Mouse (Mus musculus) kidney, embryonic 15.5 days (tissue): ENCODE data around the gene Abcg8. TPM values are rescaled to one million over a fixed set of nuclear protein-coding genes. Genes with fewer than 3 reads are reported as not detected.

Experiments used
- ATAC-seq: fragments of 200-750 bp; cut with Nextera tagmentation; replicated peaks from 2 replicates; pipeline ENCODE4 v1.8.0; 2017; ENCODE audit warnings: moderate TSS enrichment; ENCODE audit not compliant: low FRiP score
- H3K27ac ChIP-seq: fragments of 300-500 bp; sonication (generic); 2 replicates; pipeline ENCODE4 v1.5.1; 2015; ENCODE audit warnings: mild to moderate bottlenecking, inconsistent platforms
- H3K27me3 ChIP-seq: fragments of 300-500 bp; sonication (generic); 2 replicates; pipeline ENCODE4 v1.6.1; 2015; ENCODE audit warnings: inconsistent platforms
- H3K36me3 ChIP-seq: fragments of 300-500 bp; sonication (generic); 2 replicates; pipeline ENCODE4 v1.6.1; 2015; ENCODE audit warnings: inconsistent platforms
- H3K4me1 ChIP-seq: fragments of 300-500 bp; sonication (generic); 2 replicates; pipeline ENCODE4 v1.6.1; 2015; ENCODE audit warnings: inconsistent platforms
- H3K4me2 ChIP-seq: fragments of 300-500 bp; sonication (generic); 2 replicates; pipeline ENCODE4 v1.6.1; 2015; ENCODE audit warnings: moderate library complexity, mild to moderate bottlenecking, inconsistent platforms
- H3K4me3 ChIP-seq: fragments of 300-500 bp; sonication (generic); replicated peaks from 2 replicates; pipeline ENCODE4 v1.5.1; 2015; ENCODE audit warnings: mild to moderate bottlenecking, inconsistent platforms
- H3K9ac ChIP-seq: fragments of 300-500 bp; sonication (generic); 2 replicates; pipeline ENCODE4 v1.6.1; 2015; ENCODE audit warnings: mild to moderate bottlenecking, inconsistent platforms
- H3K9me3 ChIP-seq: fragments of 300-500 bp; sonication (generic); replicated peaks from 2 replicates; pipeline ENCODE4 v1.6.1; 2016; ENCODE audit warnings: inconsistent platforms
- WGBS: fragments of 180-500 bp; shearing (Covaris S2); methylation state at CpG from one replicate; pipeline ENCODE4 v1.1.7; 2015; ENCODE audit warnings: mixed read lengths; 5-methylcytosine and 5-hydroxymethylcytosine counted together
- polyA plus RNA-seq: library from polyadenylated mRNA; unstranded; fragments of >200 nt; fragmentation: Nextera tagmentation; extraction: Ambion mirVana; gene quantifications from 2 replicates; pipeline ENCODE4 v1.2.1, GENCODE M21; 2015

Gene Abcg8
- polyA plus RNA-seq, 1 experiment from 2014 or later: 0.27 TPM

- Histone ChIP-seq H3K27me3 (no peaks in the 10 kb centered on the region), H3K9ac (no peak overlapping the region), H3K36me3 (peaks cover 31% of the 10 kb centered on the region), H3K4me3 (no peak overlapping the region), H3K4me2 (no peak overlapping the region), H3K4me1 (no peaks in the 10 kb centered on the region), H3K27ac (no peak overlapping the region), H3K9me3 (no peaks in the 10 kb centered on the region)
- WGBS: 82% methylated on average over 5 of the region's 5 CpGs
- no peak for ATAC-seq
These were observed 41.3 kb downstream of the Abcg8 start for GRCm38 (mm10) chr17:84717416-84717815.

DNA sequence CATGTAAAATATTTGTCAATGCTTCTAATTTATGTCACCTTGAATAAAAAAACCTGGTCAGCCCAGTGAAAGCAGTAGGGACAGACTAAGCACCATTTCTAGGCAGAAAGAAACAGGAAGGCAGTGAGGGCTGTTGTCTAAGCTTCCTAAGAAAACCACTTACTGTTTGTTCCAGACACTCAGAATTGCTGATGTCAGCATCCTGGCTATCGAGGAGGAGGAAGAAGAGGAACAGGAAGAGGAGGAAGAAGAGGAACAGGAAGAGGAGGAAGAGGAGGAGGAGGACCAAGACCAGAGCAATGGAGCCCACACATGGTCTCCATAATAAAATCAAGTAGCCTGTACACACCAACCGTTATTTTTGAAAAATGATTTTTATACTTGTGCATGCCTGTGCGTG is 43.0 kb downstream of the Abcg8 start:
- ATAC-seq: no peak
- 61% methylated on average over 3 of the region's 3 CpGs for WGBS

DNA sequence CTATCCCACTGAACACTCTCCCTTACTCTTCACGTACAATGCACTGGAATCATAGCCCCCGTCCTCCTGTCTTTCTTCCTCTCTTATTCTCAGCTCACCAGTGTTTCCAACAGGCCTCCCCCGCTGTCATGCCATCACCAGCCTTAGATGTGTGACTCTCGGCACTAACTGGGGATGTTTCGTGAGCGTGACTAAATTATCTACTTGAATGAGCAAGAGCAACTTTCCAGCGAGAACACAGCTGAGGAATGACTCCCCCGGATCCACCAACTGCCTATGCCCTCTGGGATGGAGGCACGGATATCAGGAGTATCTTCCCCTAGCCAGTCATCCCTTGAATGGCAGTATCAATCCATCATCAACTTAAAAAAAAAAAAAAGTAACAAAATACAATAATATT is 47.9 kb downstream of the Abcg8 start:
- H3K27me3 ChIP-seq: no peaks in the 10 kb centered on the region
- peak overlapping the region; percentile 51; the same call in 1 of the 2 replicates for H3K27ac ChIP-seq
- no peak overlapping the region for H3K4me2 ChIP-seq
- no peaks in the 10 kb centered on the region for H3K9me3 ChIP-seq
- no peak overlapping the region for H3K4me3 ChIP-seq
- 46% methylated on average over 9 of the region's 9 CpGs for WGBS
- H3K36me3 ChIP-seq: peaks cover 68% of the 10 kb centered on the region
- 0 out of 2 replicates have a peak, but pooled peaks cover 3% of the 10 kb centered on the region for H3K4me1 ChIP-seq
- peak; percentile 75 for ATAC-seq
- H3K9ac ChIP-seq: no peak overlapping the region

More for the DNA sequence above, 43.0 kb downstream of the Abcg8 start:
- H3K27me3 ChIP-seq: no peaks in the 10 kb centered on the region
- H3K27ac ChIP-seq: no peak overlapping the region
- no peaks in the 10 kb centered on the region for H3K9me3 ChIP-seq
- no peak overlapping the region for H3K9ac ChIP-seq
- H3K4me3 ChIP-seq: no peak overlapping the region
- no peak overlapping the region for H3K4me2 ChIP-seq
- peaks cover 34% of the 10 kb centered on the region for H3K36me3 ChIP-seq
- H3K4me1 ChIP-seq: 0 out of 2 replicates have a peak, but pooled peaks cover 3% of the 10 kb centered on the region

- Histone ChIP-seq H3K9ac (no peak overlapping the region), H3K4me2 (no peak overlapping the region), H3K4me1 (0 out of 2 replicates have a peak, but pooled peaks cover 3% of the 10 kb centered on the region), H3K36me3 (peaks cover 79% of the 10 kb centered on the region), H3K27ac (no peak overlapping the region), H3K9me3 (no peaks in the 10 kb centered on the region), H3K4me3 (no peak overlapping the region), H3K27me3 (no peaks in the 10 kb centered on the region)
- 96% methylated on average over 3 of the region's 3 CpGs for WGBS
- 0 out of 2 replicates have a peak, but pooled peaks have one; percentile 12 for ATAC-seq
These were observed 49.1 kb downstream of the Abcg8 start for GRCm38 (mm10) chr17:84725163-84725562.

DNA sequence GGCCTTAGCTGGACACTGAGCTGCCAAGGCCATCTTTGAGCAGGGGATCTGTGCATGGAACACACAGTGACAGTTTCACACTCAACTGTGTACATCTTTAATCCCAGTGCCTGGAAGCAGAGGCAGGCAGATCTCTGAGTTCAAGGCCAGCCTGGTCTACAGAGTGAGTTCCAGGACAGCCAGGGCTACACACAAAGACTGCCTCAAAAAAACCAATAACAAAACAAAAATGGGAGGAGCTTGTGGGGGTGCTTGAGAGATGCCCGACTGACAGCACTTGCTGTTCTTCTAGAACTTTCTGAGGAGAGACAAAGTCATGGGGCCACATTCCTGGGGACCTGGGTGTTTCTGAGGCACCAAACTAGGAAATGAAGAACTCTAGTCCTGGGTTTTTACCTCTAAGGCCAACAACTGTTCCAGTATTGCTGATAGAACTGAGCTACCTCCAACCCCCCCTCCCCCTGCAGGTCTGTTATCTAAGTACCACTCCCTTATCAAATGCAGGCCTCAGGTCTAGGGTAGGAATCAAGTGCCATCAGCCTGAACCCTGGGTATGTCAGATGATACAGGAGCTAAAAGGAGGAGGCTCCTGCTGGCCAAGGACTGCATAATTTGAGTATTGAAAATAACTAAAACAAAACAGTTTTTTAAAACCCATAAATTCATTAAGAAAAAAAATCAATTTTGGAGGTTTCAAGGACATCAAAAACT is 52.3 kb downstream of the Abcg8 start:
- 0 out of 2 replicates have a peak, but pooled peaks have one; percentile 64 for ATAC-seq
- Histone ChIP-seq H3K27ac (no peak overlapping the region), H3K4me3 (no peak overlapping the region), H3K9me3 (no peaks in the 10 kb centered on the region), H3K9ac (no peak overlapping the region), H3K4me1 (0 out of 2 replicates have a peak, but pooled peaks cover 3% of the 10 kb centered on the region), H3K27me3 (no peaks in the 10 kb centered on the region), H3K4me2 (no peak overlapping the region), H3K36me3 (peaks cover 77% of the 10 kb centered on the region)
- WGBS: 81% methylated on average over 1 of the region's 1 CpGs

GRCm38 (mm10) chr17:84729140-84729539 is 53.0 kb downstream of the Abcg8 start:
- H3K4me2 ChIP-seq: no peak overlapping the region
- peaks cover 70% of the 10 kb centered on the region for H3K36me3 ChIP-seq
- ATAC-seq: no peak
- WGBS: 86% methylated on average over 5 of the region's 5 CpGs
- H3K4me3 ChIP-seq: no peak overlapping the region
- no peaks in the 10 kb centered on the region for H3K4me1 ChIP-seq
- H3K27ac ChIP-seq: no peak overlapping the region
- H3K9ac ChIP-seq: no peak overlapping the region
- H3K27me3 ChIP-seq: no peaks in the 10 kb centered on the region
- H3K9me3 ChIP-seq: no peaks in the 10 kb centered on the region

DNA sequence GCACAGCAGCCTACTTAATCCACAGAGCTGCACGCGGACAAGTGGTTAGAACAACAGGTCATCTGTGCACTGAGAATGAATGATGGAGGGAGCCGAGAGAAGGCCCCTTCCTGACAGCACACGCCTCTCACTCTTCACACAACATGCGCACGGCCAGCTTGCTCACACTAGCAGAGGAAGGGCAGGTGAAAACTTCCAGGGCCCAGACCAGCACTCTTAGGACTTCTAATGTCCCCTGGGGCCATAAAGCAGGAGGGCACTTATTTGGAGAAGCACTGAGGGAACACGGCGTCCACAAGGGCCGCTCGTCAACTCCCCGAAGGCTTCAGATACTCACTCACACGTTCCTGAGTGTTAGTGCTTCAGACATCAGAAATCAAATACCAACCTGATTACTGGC is 55.3 kb downstream of the Abcg8 start:
- no peak overlapping the region for H3K4me2 ChIP-seq
- no peaks in the 10 kb centered on the region for H3K27me3 ChIP-seq
- no peak overlapping the region for H3K9ac ChIP-seq
- no peak overlapping the region for H3K27ac ChIP-seq
- no peaks in the 10 kb centered on the region for H3K9me3 ChIP-seq
- no peaks in the 10 kb centered on the region for H3K4me1 ChIP-seq
- peaks cover 63% of the 10 kb centered on the region for H3K36me3 ChIP-seq
- no peak overlapping the region for H3K4me3 ChIP-seq
- ATAC-seq: no peak
- 81% methylated on average over 12 of the region's 12 CpGs for WGBS

DNA sequence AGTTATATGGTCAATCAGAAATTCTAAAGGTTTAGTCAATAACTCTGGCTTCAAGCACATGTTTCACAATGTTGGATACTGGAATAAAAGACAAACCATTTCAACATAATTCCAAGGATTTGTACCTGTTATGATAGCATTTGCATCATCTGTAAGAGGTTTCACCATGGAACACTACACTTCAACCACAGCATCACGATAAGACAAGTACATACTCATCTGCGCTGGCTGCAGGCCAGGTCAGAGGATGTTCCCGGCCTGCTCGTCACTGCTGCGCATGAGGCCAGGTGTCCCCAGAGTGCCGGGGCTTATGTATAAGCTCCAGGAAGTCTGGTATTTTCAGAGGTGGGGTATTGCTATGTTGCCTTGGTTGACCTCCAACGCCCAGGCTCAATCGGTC is 56.5 kb downstream of the Abcg8 start:
- Histone ChIP-seq H3K36me3 (peaks cover 56% of the 10 kb centered on the region), H3K4me3 (no peak overlapping the region), H3K4me1 (no peaks in the 10 kb centered on the region), H3K4me2 (no peak overlapping the region), H3K9ac (no peak overlapping the region), H3K9me3 (no peaks in the 10 kb centered on the region), H3K27me3 (no peaks in the 10 kb centered on the region), H3K27ac (no peak overlapping the region)
- no peak for ATAC-seq
- 93% methylated on average over 8 of the region's 8 CpGs for WGBS

- ATAC-seq: no peak
- no peak overlapping the region for H3K27ac ChIP-seq
- 44% methylated on average over 9 of the region's 9 CpGs for WGBS
These were observed 60.6 kb downstream of the Abcg8 start for GRCm38 (mm10) chr17:84736719-84737118.

DNA sequence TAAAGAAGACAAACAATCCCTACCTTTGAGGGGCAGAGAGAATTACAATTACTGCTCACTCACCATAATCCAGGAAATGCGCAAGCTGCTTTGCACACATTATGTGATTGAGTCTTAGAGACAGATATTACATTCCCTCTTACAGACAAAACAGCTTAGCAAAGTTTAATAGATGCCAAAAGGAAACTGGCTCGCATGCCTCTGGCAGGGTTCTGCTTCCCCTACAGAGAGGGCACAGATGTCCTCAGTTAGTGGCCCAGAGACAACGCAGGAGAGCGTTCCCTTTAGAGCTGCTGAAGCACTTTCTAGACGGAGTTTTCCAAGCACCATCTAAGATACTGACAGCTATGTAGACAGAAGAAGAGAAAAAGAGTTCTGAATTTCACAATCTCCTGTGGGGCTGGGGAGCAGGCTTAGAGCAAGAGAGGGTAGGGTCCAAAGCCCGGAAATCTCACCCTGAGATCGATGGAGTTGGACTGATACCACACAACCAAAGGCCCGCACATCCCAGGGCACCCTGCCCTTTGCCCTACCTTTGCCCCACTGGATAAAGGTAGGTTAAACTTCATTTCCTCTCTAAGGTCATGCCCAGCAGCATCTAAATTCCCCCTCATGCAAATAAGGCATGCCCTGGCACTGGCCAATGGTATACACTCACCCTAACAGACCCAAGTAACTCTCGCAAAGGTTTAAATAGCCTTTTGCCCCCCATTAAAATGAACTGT is 62.1 kb downstream of the Abcg8 start:
- H3K36me3 ChIP-seq: peaks cover 31% of the 10 kb centered on the region
- H3K9ac ChIP-seq: no peak overlapping the region
- no peaks in the 10 kb centered on the region for H3K9me3 ChIP-seq
- H3K4me3 ChIP-seq: no peak overlapping the region
- H3K4me1 ChIP-seq: no peaks in the 10 kb centered on the region
- H3K27me3 ChIP-seq: no peaks in the 10 kb centered on the region
- H3K4me2 ChIP-seq: no peak overlapping the region
- WGBS: 84% methylated on average over 9 of the region's 9 CpGs
- no peak for ATAC-seq
- H3K27ac ChIP-seq: no peak overlapping the region

More at GRCm38 (mm10) chr17:84736719-84737118, 60.6 kb downstream of the Abcg8 start:
- Histone ChIP-seq H3K9me3 (no peaks in the 10 kb centered on the region), H3K36me3 (peaks cover 35% of the 10 kb centered on the region), H3K4me2 (no peak overlapping the region), H3K9ac (no peak overlapping the region), H3K27me3 (no peaks in the 10 kb centered on the region), H3K4me1 (no peaks in the 10 kb centered on the region), H3K4me3 (no peak overlapping the region)

DNA sequence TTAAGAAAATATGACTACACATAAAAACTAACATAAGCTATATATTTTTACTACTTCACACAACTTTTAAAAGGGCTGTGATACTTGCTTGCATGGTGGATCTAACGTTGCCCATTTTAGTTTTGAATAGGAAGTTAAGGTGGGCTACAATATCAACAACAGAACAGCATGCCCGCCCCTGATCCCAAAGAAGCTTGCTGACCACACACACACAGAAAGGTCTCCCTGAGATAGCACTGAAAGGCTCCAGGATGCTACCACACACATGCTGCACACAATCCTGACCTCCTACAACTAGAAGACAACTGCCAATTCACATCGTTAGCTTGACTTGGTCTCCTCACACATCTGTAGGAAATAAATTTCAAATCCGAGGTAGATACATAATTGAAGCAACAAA is 68.2 kb downstream of the Abcg8 start:
- Histone ChIP-seq H3K4me2 (no peak overlapping the region), H3K36me3 (peaks cover 18% of the 10 kb centered on the region), H3K9ac (no peak overlapping the region), H3K9me3 (no peaks in the 10 kb centered on the region), H3K27ac (no peak overlapping the region), H3K27me3 (no peaks in the 10 kb centered on the region), H3K4me3 (no peak overlapping the region), H3K4me1 (peaks cover 6% of the 10 kb centered on the region; the same call in 1 of the 2 replicates)
- WGBS: 77% methylated on average over 4 of the region's 4 CpGs
- ATAC-seq: no peak

DNA sequence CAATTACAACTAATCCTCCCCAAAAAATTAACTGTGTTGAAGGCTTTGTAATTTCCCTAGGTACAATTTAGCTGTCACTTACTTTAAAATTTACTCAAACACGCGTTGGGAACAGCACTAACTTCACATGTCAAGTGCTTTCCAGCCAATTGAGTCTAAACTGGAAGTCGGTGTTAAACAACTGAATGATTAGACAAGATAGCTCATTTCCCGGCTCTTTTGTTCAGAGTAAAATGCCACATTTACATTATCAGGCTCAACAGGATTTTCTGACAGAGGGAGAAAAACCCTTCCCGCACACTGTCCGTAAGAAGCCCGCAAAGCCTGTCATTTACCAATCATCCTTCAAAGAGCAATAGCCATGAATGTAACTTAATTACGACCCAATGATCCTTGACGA is 68.9 kb downstream of the Abcg8 start:
- 64% methylated on average over 9 of the region's 9 CpGs for WGBS

More for the DNA sequence above, 68.9 kb downstream of the Abcg8 start:
- peaks cover 12% of the 10 kb centered on the region for H3K4me1 ChIP-seq
- H3K4me3 ChIP-seq: no peak overlapping the region
- H3K4me2 ChIP-seq: no peak overlapping the region
- no peak overlapping the region for H3K27ac ChIP-seq
- H3K9ac ChIP-seq: no peak overlapping the region
- H3K27me3 ChIP-seq: no peaks in the 10 kb centered on the region
- ATAC-seq: no peak
- H3K9me3 ChIP-seq: no peaks in the 10 kb centered on the region
- H3K36me3 ChIP-seq: peaks cover 23% of the 10 kb centered on the region
